Mouse (Mus musculus) mouse trophoblast stem cell (cell line): ENCODE measurements around the gene Chl1.

ENCODE experiments used
- in situ Hi-C, 2 experiments: fragments of 300-500 bp; cut with MseI, MboI; formaldehyde crosslinking; loops; 2 replicates in 1 of 2; 3 replicates in 1 of 2; pipeline ENCODE4 v1.15.1; 2025

Gene Chl1

DNA sequence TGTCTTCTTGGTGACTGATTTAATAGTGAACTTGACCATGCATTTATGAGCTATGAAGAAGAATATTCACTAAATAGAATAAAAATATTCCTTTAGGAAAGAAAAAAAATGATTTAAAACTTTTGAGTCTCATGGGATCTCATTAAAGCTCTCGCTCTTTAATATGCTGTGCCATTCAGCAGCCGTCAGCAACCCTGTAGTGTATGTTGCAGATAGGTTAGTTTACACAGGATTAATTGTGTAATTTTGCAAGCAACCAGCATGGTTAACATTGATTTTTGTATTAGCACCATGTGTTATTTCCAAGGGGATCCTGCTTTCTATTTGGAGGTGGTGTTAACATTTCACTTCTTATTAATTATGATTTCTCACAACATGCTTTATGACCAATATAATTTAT is 32.2 kb downstream of the Chl1 start:
- in situ Hi-C loops = no loop called here

GRCm38 (mm10) chr6:103543753-103544152 is 33.4 kb downstream of the Chl1 start:
- in situ Hi-C loops = no loop called here

GRCm38 (mm10) chr6:103546314-103546713 is 35.9 kb downstream of the Chl1 start:
- in situ Hi-C loops = no loop called here

DNA sequence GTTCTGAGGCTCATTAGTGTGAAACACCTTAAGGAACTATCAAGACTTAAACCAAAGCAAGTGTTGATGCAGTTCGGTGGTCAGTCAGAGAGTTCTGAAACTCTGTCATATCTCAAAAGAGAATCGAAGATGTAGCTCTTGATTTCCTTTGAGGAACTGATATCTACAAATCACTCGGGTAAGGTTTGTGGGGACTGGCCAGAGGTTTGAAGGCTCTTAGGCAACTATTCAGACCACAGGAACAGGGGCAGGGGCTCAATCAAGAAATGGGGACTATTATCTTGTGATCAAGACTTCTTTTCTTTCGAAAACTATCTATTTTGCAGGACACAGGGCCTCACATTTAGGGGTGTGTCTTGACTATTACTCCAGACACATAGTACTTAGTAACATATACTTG is 39.5 kb downstream of the Chl1 start:
- in situ Hi-C loops = no loop called here

GRCm38 (mm10) chr6:103558037-103558893 is 47.9 kb downstream of the Chl1 start:
- in situ Hi-C loops = no loop called here

GRCm38 (mm10) chr6:103558894-103559225 is 48.5 kb downstream of the Chl1 start:
- in situ Hi-C loops = no loop called here

- in situ Hi-C loops = no loop called here
These were observed 49.0 kb downstream of the Chl1 start for GRCm38 (mm10) chr6:103559344-103559743.

GRCm38 (mm10) chr6:103564811-103565210 is 54.4 kb downstream of the Chl1 start:
- in situ Hi-C loops = no loop called here

GRCm38 (mm10) chr6:103567247-103567646 is 56.9 kb downstream of the Chl1 start:
- in situ Hi-C loops = no loop called here

- in situ Hi-C loops = no loop called here
These were observed 62.3 kb downstream of the Chl1 start for GRCm38 (mm10) chr6:103572659-103573058.

DNA sequence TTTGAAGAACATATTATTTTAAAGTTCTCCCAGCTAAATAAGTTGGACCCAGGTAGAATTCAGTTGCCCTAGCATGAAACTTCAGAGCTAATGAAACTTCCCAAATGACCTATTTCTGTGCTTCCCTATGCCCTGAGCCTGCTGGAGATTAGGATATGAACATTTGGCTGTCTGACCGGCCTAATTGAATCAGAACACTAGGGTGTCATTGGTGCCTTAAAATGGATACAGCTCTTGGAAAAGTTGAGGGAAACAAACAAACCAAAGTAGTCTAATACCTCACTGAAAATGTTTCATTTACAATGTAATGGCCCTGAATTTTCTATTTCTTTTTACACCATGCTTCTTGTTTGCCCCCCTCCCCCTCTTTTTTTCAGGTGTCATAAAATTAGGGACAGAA is 73.8 kb downstream of the Chl1 start:
- in situ Hi-C loops = no loop called here

DNA sequence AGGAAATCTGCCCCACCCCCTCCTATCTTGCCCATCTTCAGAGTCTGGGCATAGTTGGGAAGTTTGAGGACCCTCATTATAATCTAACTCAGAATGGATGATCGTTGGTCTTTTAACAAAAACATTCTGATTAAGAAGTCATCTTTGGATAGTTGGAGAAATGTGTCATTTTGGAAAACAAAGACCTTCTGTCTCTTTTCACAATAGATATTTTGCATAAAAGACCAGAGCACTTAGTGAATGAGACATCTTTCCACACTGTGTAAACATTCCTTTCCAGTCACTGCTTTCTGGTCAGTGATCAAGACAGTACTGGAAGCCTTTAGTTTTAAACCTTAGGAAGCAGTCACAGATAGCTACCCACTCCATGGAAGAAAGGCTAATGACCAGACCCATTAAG is 75.3 kb downstream of the Chl1 start:
- in situ Hi-C loops = no loop called here

DNA sequence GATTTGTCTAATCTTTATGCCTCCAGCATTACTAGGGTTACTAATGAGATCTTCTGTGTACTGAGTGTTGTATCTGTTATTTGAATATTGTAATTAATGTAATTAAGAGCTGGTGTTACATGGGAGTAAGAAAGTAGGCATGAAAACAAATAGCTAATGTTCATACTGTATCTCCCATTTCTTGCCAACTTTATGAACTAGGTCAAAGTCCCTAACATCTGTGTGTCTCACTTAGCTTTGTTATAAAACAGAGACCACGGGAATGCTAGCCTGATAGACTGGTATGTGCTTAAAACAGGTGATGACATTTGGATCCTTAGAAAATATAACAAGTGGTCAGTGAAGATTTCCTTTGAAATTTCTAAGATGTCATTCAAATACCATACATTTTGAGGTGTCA is 75.7 kb downstream of the Chl1 start:
- in situ Hi-C loops = no loop called here

DNA sequence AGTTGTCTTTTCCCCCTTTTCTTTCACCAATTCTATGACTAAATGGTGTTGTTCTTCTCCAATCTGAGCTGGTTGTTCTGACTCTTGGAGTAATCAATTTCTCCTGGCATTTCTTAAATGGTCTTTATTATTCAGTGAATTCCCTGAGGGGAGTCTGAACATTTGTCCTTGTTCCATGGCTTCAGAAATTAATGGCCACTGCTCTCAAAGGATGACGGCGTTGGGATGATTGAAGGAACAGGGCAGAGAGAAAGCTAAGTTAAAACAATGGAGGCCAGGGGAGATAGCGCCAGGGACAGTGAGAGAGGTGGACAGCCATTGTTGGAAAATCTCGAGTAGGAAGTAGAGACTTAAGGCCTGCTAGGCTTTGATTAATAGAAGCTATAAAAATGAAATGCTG is 91.7 kb downstream of the Chl1 start:
- in situ Hi-C loops = no loop called here

- in situ Hi-C loops = no loop called here
These were observed 100.3 kb downstream of the Chl1 start for GRCm38 (mm10) chr6:103610656-103611055.

- in situ Hi-C loops = no loop called here
These were observed 102.2 kb downstream of the Chl1 start for GRCm38 (mm10) chr6:103612626-103613025.

- in situ Hi-C loops = no loop called here
These were observed 103.3 kb downstream of the Chl1 start for GRCm38 (mm10) chr6:103613714-103614113.

- in situ Hi-C loops = no loop called here
These were observed 105.7 kb downstream of the Chl1 start for GRCm38 (mm10) chr6:103615924-103616602.

DNA sequence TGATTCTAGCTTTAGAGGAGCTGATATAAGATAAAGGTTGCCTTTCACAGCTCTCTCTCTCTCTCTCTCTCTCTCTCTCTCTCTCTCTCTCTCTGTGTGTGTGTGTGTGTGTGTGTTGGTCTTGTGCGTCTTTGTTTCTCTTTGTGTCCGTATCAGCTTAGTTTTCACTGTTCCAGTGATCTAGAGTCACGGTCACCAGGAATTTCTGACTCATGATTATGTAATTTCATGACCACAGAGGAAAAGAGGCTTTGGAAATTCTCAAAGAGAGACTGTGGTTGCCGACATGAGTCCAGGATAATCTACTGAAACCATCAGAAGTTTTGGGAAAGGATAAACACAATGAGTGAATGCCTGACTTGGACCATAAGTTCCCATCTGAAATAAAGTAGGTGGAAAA is 110.5 kb downstream of the Chl1 start:
- in situ Hi-C loops = no loop called here

DNA sequence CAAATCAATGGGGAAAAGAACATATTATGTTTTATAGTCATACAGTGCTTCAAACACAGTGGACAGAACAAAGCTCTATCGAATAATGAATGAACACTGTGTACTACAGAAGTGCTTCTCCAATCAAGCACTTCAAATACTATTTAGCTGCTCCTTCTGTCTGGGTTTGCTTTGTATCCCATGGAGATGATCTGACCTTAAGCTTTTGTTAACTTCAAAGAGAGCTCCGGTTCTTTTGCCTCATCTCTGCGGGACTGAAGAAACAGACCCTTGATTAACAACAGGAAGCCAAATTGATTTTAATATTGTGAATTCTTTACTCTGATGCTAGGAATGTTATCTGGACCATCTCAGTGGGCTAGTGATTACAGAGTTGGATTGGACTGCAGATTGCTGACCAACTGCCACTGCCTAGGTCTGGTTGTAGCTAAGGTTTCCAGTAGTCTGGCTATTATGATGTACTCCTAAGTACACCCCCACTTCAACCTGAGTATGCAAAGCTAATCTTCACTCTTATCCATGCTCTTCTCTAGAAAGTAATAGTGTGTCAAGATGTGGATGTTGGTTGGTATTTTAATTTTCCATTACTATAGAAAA is 111.8 kb downstream of the Chl1 start:
- in situ Hi-C loops = no loop called here

DNA sequence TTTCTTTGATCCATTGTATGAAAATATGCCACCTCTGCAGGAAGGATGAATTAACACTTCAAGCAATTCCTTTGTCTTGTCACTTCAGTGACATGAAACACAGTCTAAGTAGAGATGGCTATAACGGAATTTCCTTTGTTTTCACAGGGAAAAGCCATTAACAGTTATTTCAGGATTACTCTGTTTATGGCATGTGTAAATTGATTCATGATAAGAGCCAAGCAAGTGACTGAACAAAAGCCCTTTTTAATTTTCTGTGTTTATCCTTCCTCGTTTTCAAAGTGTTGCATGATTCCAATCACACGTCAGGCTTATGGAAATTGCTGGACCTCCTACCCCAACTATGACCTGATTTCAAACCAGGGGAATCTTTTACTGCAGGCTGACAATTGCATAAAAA is 122.5 kb downstream of the Chl1 start:
- in situ Hi-C loops = no loop called here

GRCm38 (mm10) chr6:103656778-103657177 is 146.4 kb downstream of the Chl1 start:
- in situ Hi-C loops = no loop called here

DNA sequence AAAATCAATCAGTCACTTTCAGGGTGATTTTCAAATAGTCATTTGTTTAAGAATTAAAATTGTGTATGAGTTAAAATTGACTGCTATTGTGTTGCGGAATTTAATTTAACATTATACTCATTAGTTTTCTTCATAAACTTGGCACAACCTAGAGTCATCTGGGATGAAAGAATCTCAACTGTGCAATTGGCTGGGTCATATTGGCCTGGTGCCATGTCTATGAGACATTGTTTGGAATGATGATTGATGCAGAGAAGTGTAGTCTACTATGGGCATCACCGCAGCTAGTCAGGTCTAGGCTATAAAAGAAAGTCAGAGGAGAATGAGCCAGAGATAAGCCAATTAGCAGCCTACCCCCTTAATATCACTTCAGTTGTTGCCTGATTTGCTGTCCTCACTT is 148.8 kb downstream of the Chl1 start:
- in situ Hi-C loops = no loop called here
